Mouse (Mus musculus): Measurements from ENCODE around the gene Crhr1.

The Crhr1 gene

DNA sequence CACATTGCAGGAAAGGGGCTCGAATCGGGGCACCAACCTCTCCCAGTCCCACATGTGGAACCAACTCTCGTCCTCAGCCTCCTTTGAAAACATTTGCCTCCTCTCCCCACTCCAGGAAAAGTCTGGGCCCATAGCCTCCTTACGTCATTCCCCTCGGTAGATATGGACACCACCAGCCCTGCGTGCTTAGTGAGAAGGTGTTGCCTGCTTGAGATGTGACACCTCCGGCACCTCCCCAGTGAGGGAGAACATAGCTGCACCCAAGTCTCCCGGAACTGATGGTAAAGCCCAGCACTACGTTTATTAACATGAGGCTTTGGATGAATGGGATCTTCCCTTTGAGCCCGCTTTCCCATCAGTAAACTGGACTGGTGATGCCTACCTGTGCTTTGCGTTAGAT, 62.7 kb downstream of the Crhr1 start:
- no peak for DNase-seq (ENCODE audit: low read depth, low spot score)

DNA sequence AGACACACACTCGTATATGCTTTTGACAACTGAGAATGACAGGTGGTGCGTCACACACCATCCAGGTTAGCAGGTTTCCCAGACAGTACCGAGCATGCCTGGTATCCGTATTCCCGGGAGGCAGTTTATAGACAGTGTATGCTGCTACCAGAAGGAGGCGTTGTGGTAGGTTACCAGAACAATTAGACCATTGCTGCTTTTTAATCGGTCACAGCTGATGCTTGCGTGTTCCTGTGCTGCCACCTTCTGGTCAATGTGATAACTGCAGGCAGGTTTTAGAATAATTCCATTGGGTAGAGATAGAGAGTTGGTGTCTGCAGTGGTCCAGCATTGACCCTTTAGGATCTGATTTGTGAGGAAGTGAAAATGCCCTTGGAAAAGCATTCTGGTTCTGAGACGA, 63.1 kb downstream of the Crhr1 start:
- DNase-seq (ENCODE audit: low read depth, low spot score) = peak; percentile 97

DNA sequence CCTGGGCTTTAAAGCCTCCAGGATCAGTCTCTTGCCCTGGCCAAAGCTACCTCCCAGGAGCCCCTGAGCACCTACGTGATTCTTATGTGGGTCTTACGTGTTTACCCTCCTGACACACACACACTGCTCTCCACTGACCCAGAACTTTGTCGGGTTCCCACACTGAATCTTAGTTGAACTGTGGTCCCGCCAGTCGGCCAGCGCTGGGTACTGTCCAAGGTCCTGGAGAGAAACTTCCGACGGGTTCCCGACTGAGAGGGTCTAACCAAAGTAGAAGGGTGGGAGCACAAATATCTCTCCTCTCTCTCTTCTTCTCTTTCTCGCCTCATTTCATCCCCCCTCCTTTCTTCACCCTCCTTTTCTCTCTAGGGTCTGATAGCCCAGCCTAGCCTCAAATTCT, 65.2 kb downstream of the Crhr1 start:
- DNase-seq (ENCODE audit: low read depth, low spot score) = peak; percentile 71

DNA sequence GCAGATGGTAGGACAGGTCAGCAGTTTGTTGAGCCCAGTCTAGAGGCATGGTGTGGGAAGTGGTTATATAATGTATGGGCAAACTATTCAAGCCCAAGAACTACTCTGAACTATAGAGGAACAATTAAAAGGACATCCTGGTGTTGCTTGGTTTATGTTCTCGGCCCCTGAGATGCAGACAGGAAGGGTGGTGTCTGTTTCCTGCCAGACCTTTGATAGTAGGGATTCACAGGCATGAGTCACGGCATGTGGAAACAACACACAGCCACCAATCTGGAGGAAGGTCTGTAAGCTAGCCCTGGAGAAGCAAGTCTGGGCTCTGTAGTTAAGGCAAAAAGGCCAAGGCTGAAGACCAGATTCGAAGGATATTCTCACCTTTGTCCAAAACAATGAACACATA, 70.6 kb downstream of the Crhr1 start:
- no peak for DNase-seq (ENCODE audit: low read depth, low spot score)

DNA sequence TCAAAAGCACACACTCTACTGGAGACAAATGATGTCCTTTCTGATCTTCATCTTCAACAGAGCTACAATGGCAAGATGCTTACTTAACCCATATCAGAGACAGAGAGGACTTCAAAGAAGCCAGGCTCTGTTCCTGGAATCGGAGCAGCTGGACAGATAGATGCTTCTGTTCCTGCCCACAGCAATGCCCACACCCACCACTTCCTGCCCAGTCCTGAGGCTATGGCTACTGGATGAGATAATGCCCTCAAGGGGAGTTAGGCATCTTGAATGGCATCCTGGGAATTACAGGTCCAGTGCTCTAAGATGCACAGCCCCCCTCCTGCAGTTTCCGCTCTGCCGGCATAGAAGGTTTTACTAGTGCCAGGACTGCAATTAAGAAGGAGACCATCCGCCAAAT, 73.9 kb downstream of the Crhr1 start:
- no peak for DNase-seq (ENCODE audit: low read depth, low spot score)

DNA sequence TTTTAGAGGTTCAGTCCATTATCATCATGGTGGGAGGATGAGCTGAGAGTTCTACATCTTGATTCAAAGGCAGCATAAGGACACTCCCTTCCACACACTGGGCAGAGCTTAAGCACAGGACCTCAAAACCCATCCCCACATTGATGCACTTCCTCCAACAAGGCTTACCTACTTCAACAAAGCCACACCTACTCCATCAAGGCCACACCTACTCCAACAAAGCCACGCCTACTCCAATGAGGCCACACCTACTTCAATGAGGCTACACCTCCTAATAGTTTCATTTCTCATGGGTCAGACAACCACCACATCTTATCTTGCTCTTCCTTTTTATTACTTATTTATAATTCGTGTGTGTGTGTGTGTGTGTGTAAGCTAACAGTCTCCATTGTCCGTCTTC, 76.4 kb downstream of the Crhr1 start:
- peak; percentile 64 for DNase-seq (ENCODE audit: low read depth, low spot score)

DNA sequence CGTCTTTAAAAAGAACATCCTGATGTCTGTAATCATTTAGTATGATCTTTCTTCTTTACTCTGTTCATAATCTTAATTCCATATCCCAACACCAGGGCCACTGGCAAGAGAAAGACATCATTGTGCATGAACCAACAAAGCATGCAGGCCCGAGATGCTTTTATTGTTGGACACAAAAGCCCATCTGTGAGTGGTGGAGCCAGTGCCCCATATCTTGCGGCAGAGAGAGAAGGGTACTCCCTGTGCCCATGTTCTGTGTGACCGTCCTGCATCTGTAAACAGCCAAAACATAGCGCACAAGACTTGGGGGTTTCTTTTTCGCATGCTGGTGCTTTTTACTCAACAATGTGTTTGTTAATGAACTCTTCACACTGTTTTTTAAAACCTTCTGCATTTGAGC, 78.6 kb downstream of the Crhr1 start:
- no peak for DNase-seq (ENCODE audit: low read depth, low spot score)

DNA sequence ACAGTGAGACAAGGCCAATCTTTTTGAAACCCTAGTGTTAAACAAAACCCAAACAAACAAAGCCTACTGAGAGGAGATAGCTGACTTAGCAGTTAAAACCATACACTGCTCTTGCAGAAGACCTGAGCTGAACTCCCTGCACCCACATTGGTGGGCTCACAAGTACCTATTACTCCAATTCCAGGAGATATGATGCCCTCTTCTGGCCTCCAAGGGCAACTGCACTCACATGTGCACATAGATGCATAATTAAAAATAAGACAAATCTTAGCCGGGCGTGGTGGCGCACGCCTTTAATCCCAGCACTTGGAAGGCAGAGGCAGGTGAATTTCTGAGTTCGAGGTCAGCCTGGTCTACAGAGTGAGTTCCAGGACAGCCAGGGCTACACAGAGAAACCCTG, 81.5 kb downstream of the Crhr1 start:
- peak; percentile 71 for DNase-seq (ENCODE audit: low read depth, low spot score)

DNA sequence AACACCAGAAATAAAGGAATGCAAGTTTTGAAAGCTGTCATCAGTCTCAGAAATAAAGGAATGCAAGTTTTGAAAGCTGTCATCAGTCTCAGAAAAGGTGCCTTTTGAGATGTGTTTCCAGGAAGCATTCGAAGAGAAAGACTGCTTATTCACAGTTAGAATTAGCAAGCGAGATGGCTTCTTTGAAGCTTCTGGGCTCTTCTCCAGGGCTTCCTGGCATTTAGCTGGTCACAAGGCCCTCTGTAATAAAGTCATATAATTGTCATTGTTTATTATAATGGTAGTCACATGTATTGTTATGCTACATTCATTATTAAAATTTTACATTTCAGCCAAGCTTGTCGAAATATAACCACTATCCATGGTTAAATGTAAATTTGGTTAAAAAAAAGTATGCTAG, 85.4 kb downstream of the Crhr1 start:
- no peak for DNase-seq (ENCODE audit: low read depth, low spot score)

DNA sequence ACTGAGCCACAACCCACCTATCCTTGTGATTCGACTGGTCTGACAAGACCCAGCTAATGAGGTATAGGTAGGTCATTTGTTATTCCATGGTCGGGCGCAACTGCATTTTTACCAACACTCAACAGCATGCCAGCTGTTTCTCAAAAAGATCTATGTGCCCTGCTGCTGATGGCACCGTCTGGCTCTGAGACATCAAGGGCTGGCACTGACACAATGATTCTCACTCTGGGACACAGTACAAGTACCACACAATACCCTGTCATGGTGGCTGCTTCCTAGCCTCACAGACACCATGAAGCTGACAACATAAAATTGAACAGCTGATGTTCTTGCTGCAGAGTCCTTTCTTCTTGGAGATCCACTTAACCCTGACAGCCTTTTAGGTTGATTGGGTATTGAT, 87.6 kb downstream of the Crhr1 start:
- no peak for DNase-seq (ENCODE audit: low read depth, low spot score)

DNA sequence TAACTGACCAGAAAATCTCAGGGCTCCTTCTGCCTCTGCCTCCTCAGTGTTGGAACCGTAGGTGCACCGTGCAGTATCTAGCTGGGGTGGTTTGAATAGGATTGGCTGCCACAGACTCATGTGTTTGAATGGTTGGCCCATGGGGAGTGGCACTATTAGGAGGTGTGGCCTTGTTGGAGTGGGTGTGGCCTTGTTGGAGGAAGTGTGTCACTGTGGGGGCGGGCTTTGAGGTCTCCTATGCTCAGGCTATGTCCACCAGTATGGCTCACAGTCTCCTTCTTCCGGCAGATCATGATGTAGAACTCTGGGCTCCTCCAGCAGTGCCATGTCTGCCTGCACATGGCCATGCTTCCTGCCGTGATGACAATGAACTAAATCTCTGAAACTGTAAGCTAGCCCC, 89.1 kb downstream of the Crhr1 start:
- peak; percentile 74 for DNase-seq (ENCODE audit: low read depth, low spot score)

DNA sequence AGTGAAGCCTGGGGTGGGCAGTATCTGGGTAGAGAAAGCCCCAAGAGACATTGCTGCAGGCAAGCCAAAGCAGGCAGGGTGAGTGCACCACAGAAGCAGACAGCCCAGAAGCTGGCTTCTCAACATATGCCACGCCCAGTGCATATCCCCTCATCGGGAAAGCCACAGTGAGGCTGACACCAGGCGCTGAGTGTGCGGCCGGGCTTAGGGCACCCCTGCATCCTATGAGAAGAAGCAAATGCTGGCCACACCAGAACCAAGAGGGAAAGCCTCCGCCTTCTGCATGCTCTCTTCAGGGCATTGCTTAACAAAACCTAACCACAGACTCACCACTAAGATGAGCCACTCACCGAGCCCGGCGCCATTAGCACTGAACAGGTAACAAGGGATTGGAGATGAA, 90.6 kb downstream of the Crhr1 start:
- DNase-seq (ENCODE audit: low read depth, low spot score) = peak; percentile 55

Measured in ZHBTc4 (cell line).